Mouse (Mus musculus) heart, postnatal 0 days (tissue): Measurements from ENCODE around the gene 4632433K11Rik.

Experiments
- CTCF ChIP-seq: IDR thresholded peaks from 2 replicates; pipeline ENCODE4 v1.5.1; 2016; ENCODE audit warnings: antibody characterized with exemption, control low read depth, low read depth
- EP300 ChIP-seq: IDR thresholded peaks from 2 replicates; pipeline ENCODE4 v1.6.1; 2016; ENCODE audit warnings: antibody characterized with exemption, low read depth

DNA sequence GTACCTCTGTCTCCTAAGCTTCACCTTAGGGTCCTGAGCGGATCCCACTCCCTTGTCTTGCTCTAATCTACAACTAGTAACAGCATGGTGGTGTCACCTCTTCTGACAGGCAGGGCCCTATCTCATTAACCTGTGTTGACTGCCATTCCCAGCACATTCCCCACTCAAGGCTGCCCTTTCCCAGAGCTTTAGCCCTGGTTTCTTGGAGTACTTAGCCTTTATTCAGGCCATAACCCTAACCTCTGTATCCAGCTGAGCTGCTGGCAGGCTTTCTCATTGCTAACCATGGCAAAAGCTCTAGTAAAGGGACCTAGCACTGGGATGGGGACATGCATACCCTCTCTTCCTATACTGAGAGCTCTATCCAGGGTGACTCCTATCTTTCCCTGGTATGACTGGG, 24.7 kb downstream of the 4632433K11Rik start:
- TF ChIP-seq CTCF (no peak), EP300 (no peak)
